Mouse (Mus musculus): ENCODE results near the gene Plpp3. TPM values are rescaled to one million over a fixed set of nuclear protein-coding genes. Genes with fewer than 3 reads are reported as not detected.

The Plpp3 gene
- polyA plus RNA-seq (2015; fragmentation: Nextera tagmentation; extraction: Ambion mirVana): 92.4 and 95.1 TPM in 2 replicates

DNA sequence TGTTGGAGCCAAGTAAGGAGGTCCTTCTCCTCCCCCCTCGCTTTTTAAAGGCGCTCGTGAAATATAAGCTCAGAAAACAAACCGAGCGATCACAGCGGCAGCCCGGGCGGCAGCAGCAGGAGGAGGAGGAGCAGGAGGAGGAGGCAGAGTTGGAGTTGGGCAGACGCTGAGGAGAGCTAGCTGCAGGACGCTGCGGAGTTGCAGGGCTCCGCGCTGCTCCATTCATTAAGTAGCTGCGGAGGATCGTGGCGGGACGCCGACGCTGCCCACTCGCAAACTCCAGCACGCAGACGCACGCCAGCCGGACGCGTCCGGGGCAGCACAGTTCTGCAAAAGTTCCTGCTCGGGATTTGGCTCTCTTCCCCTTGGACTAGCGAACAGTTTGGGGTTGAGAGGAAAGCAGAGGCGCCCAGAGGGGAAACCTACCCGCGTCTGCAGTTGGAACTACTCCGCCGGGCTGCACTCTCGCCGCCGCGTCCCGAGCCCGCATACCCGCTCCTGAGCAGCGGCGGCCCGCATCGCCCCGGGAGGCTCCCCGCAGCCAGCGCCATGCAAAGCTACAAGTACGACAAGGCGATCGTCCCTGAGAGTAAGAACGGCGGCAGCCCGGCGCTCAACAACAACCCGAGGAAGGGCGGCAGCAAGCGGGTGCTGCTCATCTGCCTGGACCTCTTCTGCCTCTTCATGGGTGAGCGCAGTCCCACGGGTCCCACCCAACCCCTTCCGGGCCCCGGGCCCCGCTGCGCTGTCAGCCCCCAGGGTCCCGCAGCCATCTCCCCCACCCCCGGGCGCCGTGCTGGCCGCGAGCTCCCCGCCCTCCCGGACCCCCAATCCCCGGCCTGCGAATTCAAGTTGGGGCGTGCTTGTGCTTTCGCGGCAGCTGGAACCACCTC is at the start of gene Plpp3:
Plpp3 (plus strand) TSS at position 72 of the 893 bp plus-strand sequence.
- under 1% methylated on average over 75 of the region's 77 CpGs for WGBS
- Histone ChIP-seq H3K27me3 (0 out of 2 replicates have a peak, but pooled peaks cover 2% of the 10 kb centered on the region), H3K4me1 (replicated peaks) (peaks cover 17% of the 10 kb centered on the region), H3K9ac (peak within 1 kb of the TSS; percentile 72), H3K4me3 (peak within 1 kb of the TSS; percentile 75), H3K4me2 (peak within 1 kb of the TSS; percentile 86), H3K36me3 (no peaks in the 10 kb centered on the region), H3K9me3 (no peaks in the 10 kb centered on the region), H3K27ac (replicated peaks) (peak within 1 kb of the TSS; percentile 84)
- ATAC-seq (ENCODE audit: low FRiP score, low read depth): peak; percentile 88

DNA sequence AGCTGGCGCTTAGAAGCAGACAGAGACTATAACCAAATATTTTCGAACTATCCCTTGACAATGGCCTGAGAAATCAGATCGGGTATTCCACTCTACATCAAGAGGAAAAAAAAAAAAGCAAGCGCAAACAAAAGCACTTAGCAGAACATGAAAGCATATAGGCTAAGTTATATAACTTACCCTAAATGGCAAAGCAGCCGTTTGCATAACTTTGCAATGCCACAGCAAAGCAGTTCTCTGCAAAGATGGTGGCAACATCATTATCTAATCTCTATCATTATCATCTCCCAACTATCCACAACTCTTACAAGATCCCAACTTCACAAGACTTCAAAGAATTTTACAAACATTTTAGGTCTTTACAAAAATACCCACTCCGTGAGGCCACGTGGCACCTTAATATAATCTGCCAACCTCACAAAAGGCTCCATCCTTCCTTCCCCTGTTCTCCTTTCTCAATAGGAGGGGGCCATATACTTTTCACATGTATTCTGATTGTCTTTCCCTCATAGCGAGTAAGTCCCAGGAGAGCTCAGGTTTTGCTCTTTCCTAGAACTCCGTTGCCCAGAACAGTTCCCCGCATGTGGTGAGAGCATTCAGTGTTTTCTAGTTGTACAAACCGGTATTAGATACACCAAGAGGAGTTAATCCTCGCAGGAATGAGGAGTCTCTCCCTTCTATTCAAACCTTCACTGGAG is 49.1 kb upstream of the Plpp3 start:
- H3K4me1 ChIP-seq (replicated peaks): peaks cover 23% of the 10 kb centered on the region
- no peaks in the 10 kb centered on the region for H3K9me3 ChIP-seq
- peak overlapping the region; percentile 79 for H3K4me3 ChIP-seq
- ATAC-seq (ENCODE audit: low FRiP score, low read depth): no peak
- H3K4me2 ChIP-seq: peak overlapping the region; percentile 68
- H3K27me3 ChIP-seq: no peaks in the 10 kb centered on the region
- H3K27ac ChIP-seq (replicated peaks): no peak overlapping the region
- H3K36me3 ChIP-seq: no peaks in the 10 kb centered on the region
- 57% methylated on average over 12 of the region's 12 CpGs for WGBS
- no peak overlapping the region for H3K9ac ChIP-seq

GRCm38 (mm10) chr4:105108641-105109198 is 48.4 kb upstream of the Plpp3 start:
- H3K4me3 ChIP-seq: peak overlapping the region; percentile 79
- H3K27me3 ChIP-seq: no peaks in the 10 kb centered on the region
- H3K9ac ChIP-seq: peak overlapping the region; percentile 86
- no peaks in the 10 kb centered on the region for H3K9me3 ChIP-seq
- peak overlapping the region; percentile 68 for H3K4me2 ChIP-seq
- peaks cover 23% of the 10 kb centered on the region for H3K4me1 ChIP-seq (replicated peaks)
- no peak; the same call in 1 of the 2 replicates for ATAC-seq (ENCODE audit: low FRiP score, low read depth)
- peak overlapping the region; percentile 92 for H3K27ac ChIP-seq (replicated peaks)
- no peaks in the 10 kb centered on the region for H3K36me3 ChIP-seq
- 24% methylated on average over 5 of the region's 5 CpGs for WGBS

DNA sequence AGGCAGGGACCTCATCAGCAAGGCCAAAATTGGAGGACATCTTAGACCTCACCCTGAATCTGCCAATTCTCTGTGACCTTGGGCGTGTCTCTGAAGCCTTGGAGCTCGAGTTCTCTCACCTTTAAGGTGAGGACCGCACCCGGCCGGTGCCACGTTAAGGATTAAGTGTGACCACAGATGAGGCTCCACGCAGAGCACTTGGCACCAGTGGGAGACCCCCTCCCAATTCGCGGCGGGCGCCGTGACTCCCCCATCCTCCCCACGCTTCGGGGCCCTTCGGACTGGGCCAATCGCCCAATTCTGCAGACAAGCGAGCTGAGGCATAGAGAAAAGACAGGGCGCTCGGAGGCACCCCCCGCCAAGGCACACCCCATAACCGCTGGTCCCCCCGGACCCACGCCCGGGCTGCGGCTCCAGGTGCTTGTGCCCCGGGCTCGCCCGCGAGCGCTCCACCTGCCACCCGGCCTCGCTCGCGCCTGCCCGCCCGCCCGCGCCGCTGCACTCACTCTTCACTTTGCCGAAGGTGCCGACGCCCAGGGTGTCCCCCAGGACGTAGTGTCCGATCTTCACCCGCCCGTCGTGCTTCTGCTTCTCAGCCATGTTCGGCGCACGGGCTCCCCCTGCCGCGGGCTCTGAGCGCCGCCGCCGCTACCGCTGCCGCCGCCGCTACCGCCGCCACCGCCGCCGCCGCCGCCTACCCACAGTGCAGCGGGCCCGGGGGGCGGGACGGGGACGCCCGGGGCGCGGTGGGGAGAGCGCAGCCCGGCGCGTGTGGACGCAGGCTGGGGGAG is 47.8 kb upstream of the Plpp3 start, which contains the start of gene Prkaa2:
Prkaa2 (minus strand) TSS at position 692 of the 791 bp plus-strand sequence.
- Histone ChIP-seq H3K36me3 (no peaks in the 10 kb centered on the region), H3K4me2 (peak within 1 kb of the TSS; percentile 68), H3K27me3 (no peaks in the 10 kb centered on the region), H3K27ac (replicated peaks) (peak within 1 kb of the TSS; percentile 92), H3K9ac (peak within 1 kb of the TSS; percentile 86), H3K9me3 (no peaks in the 10 kb centered on the region), H3K4me1 (replicated peaks) (peaks cover 23% of the 10 kb centered on the region), H3K4me3 (peak within 1 kb of the TSS; percentile 79)
- 1% methylated on average over 72 of the region's 80 CpGs for WGBS
- peak; percentile 90 for ATAC-seq (ENCODE audit: low FRiP score, low read depth)

GRCm38 (mm10) chr4:105109990-105110683 is 47.0 kb upstream of the Plpp3 start:
- peak; percentile 84 for ATAC-seq (ENCODE audit: low FRiP score, low read depth)
- Histone ChIP-seq H3K27me3 (no peaks in the 10 kb centered on the region), H3K9me3 (no peaks in the 10 kb centered on the region), H3K4me3 (peak overlapping the region; percentile 79), H3K36me3 (no peaks in the 10 kb centered on the region), H3K4me1 (replicated peaks) (peaks cover 23% of the 10 kb centered on the region), H3K27ac (replicated peaks) (peak overlapping the region; percentile 92), H3K9ac (peak overlapping the region; percentile 86), H3K4me2 (peak overlapping the region; percentile 68)
- 2% methylated on average over 22 of the region's 24 CpGs for WGBS

DNA sequence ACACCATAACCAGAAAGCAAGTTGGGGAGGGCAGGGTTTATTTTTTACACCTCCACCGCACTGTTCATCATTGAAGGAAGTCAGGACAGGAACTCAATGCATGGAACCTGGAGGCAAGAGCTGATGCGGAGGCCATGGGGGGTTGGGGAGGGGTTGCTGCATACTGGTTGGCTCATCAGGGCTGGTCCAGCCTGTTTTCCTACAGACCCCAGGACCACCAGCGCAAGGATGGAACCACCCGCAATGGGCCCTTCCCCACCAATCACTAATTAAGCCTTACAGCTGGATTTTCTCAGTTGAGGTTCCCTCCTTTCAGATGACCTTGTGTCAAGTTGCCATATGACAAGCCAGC is 46.5 kb upstream of the Plpp3 start:
- H3K4me2 ChIP-seq: peak overlapping the region; percentile 68
- ATAC-seq (ENCODE audit: low FRiP score, low read depth): peak; percentile 24; the same call in 1 of the 2 replicates
- H3K27ac ChIP-seq (replicated peaks): peak overlapping the region; percentile 92
- no peaks in the 10 kb centered on the region for H3K9me3 ChIP-seq
- peak overlapping the region; percentile 86 for H3K9ac ChIP-seq
- H3K4me3 ChIP-seq: peak overlapping the region; percentile 79
- H3K27me3 ChIP-seq: no peaks in the 10 kb centered on the region
- H3K4me1 ChIP-seq (replicated peaks): peaks cover 23% of the 10 kb centered on the region
- 44% methylated on average over 4 of the region's 4 CpGs for WGBS
- no peaks in the 10 kb centered on the region for H3K36me3 ChIP-seq

- no peak overlapping the region for H3K9ac ChIP-seq
- peaks cover 23% of the 10 kb centered on the region for H3K4me1 ChIP-seq (replicated peaks)
- no peak overlapping the region for H3K4me2 ChIP-seq
- ATAC-seq (ENCODE audit: low FRiP score, low read depth): no peak
- 90% methylated on average over 11 of the region's 11 CpGs for WGBS
- no peaks in the 10 kb centered on the region for H3K27me3 ChIP-seq
- H3K27ac ChIP-seq (replicated peaks): no peak overlapping the region
- H3K36me3 ChIP-seq: no peaks in the 10 kb centered on the region
- no peak overlapping the region for H3K4me3 ChIP-seq
- no peaks in the 10 kb centered on the region for H3K9me3 ChIP-seq
Observed at GRCm38 (mm10) chr4:105111770-105112169, 45.4 kb upstream of the Plpp3 start.

GRCm38 (mm10) chr4:105113042-105113441 is 44.1 kb upstream of the Plpp3 start:
- H3K27ac ChIP-seq (replicated peaks): no peak overlapping the region
- 86% methylated on average over 5 of the region's 5 CpGs for WGBS

GRCm38 (mm10) chr4:105113468-105113867 is 43.7 kb upstream of the Plpp3 start:
- Histone ChIP-seq H3K27me3 (no peaks in the 10 kb centered on the region), H3K9ac (no peak overlapping the region), H3K4me2 (no peak overlapping the region), H3K9me3 (no peaks in the 10 kb centered on the region), H3K36me3 (no peaks in the 10 kb centered on the region), H3K4me3 (no peak overlapping the region), H3K4me1 (replicated peaks) (peaks cover 12% of the 10 kb centered on the region), H3K27ac (replicated peaks) (no peak overlapping the region)
- 91% methylated on average over 3 of the region's 3 CpGs for WGBS
- no peak for ATAC-seq (ENCODE audit: low FRiP score, low read depth)

More at GRCm38 (mm10) chr4:105113042-105113441, 44.1 kb upstream of the Plpp3 start:
- no peaks in the 10 kb centered on the region for H3K9me3 ChIP-seq
- no peak overlapping the region for H3K4me3 ChIP-seq
- no peak overlapping the region for H3K4me2 ChIP-seq
- no peaks in the 10 kb centered on the region for H3K36me3 ChIP-seq
- ATAC-seq (ENCODE audit: low FRiP score, low read depth): no peak
- H3K4me1 ChIP-seq (replicated peaks): peaks cover 16% of the 10 kb centered on the region
- no peaks in the 10 kb centered on the region for H3K27me3 ChIP-seq
- H3K9ac ChIP-seq: no peak overlapping the region

DNA sequence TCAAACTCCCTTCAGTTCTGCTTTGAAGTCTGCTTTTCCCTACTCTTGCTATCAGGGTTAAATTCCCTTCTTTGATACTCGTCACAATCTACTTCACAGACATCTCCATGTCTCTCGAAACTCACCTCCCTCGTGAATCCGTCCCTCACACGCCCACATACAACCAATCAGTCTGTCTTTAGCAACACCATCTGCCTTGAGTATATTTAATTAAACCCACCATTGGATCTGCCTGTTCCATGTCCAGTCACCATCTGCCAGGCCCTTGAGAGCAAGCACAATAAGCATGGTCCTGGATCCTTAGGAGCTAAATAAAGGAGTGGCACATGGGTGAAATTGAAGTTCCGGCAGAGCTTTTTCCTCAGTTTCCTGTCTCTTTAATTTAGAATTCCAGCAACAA is 36.1 kb upstream of the Plpp3 start:
- Histone ChIP-seq H3K4me1 (replicated peaks) (no peaks in the 10 kb centered on the region), H3K4me3 (no peak overlapping the region), H3K27ac (replicated peaks) (no peak overlapping the region), H3K9ac (no peak overlapping the region), H3K36me3 (no peaks in the 10 kb centered on the region), H3K27me3 (no peaks in the 10 kb centered on the region), H3K4me2 (no peak overlapping the region), H3K9me3 (no peaks in the 10 kb centered on the region)
- no peak for ATAC-seq (ENCODE audit: low FRiP score, low read depth)
- WGBS: 50% methylated on average over 6 of the region's 6 CpGs

GRCm38 (mm10) chr4:105122429-105122828 is 34.7 kb upstream of the Plpp3 start:
- H3K4me3 ChIP-seq: no peak overlapping the region
- H3K9ac ChIP-seq: no peak overlapping the region
- no peaks in the 10 kb centered on the region for H3K9me3 ChIP-seq
- H3K4me1 ChIP-seq (replicated peaks): no peaks in the 10 kb centered on the region
- H3K27me3 ChIP-seq: no peaks in the 10 kb centered on the region
- WGBS: 49% methylated on average over 8 of the region's 8 CpGs
- no peak overlapping the region for H3K27ac ChIP-seq (replicated peaks)
- no peak overlapping the region for H3K4me2 ChIP-seq
- no peaks in the 10 kb centered on the region for H3K36me3 ChIP-seq
- ATAC-seq (ENCODE audit: low FRiP score, low read depth): no peak
